14 mouse cellular contexts compared by ENCODE assay signal in genomic region chr2:7237283-7237682, GRCm38 (mm10).
"Had no signal": no experiment of that assay in that cellular context is flagged by ENCODE, and none has a peak within 500 bp of the region (broad histone marks: within the 10 kb centered on the region; RNA-seq: fewer than 3 reads in every experiment).

No protein-coding gene starts in this region.

- H3K27ac ChIP-seq: hindbrain, postnatal 0 days; limb, embryonic 15.5 days; liver, embryonic 15.5 days; macrophage; midbrain, embryonic 15.5 days; neural tube, embryonic 12.5 days had no signal

- H3K4me3 ChIP-seq: limb, embryonic 15.5 days; liver, embryonic 15.5 days; megakaryocyte, embryonic 14.5 days; midbrain, embryonic 15.5 days; neural tube, embryonic 12.5 days had no signal

- H3K9me3 ChIP-seq: limb, embryonic 15.5 days; liver, embryonic 15.5 days; midbrain, embryonic 15.5 days; neural tube, embryonic 12.5 days had no signal

- H3K27me3 ChIP-seq: limb, embryonic 15.5 days; liver, embryonic 15.5 days; megakaryocyte, embryonic 14.5 days; midbrain, embryonic 15.5 days; neural tube, embryonic 12.5 days had no signal

- H3K4me1 ChIP-seq: limb, embryonic 15.5 days; liver, embryonic 15.5 days; megakaryocyte, embryonic 14.5 days; midbrain, embryonic 15.5 days; neural tube, embryonic 12.5 days had no signal

- DNase-seq: kidney, adult 8-10 months; kidney, postnatal 25 days; lung, embryonic 14.5 days; lung, postnatal 10 days; thymus, adult 18-20 months; thymus, postnatal 14 days had no signal

- H3K36me3 ChIP-seq: limb, embryonic 15.5 days; liver, embryonic 15.5 days; midbrain, embryonic 15.5 days; neural tube, embryonic 12.5 days had no signal

- H3K4me2 ChIP-seq: limb, embryonic 15.5 days; liver, embryonic 15.5 days; lung, embryonic 14.5 days; midbrain, embryonic 11.5 days; midbrain, embryonic 15.5 days; neural tube, embryonic 12.5 days had no signal

- H3K9ac ChIP-seq: limb, embryonic 15.5 days; liver, embryonic 15.5 days; lung, embryonic 14.5 days; midbrain, embryonic 15.5 days; neural tube, embryonic 12.5 days had no signal

- ATAC-seq: hindbrain, postnatal 0 days; midbrain, embryonic 15.5 days had no signal
